Mouse (Mus musculus): ENCODE results near the gene Polr1a. TPM values are rescaled to one million over a fixed set of nuclear protein-coding genes. Genes with fewer than 3 reads are reported as not detected.
A peak's percentile ranks its signal among the peaks of the same experiment; 100 is the strongest.

Polr1a gene
- 39.6 TPM for polyA plus RNA-seq (2021)

- ChIA-PET POLR2A (no interaction called here), CTCF (interaction anchor here (1.1 kb wide), 1 partner anchor 8 kb away, joined by 3 read pairs; no protein-coding TSS in a partner anchor)
- peak; percentile 88 for ATAC-seq
- DNase-seq (ENCODE audit: low read depth, low spot score) = peak; percentile 90
- no peaks in the 10 kb centered on the region for H3K27me3 ChIP-seq
- no peak for TF ChIP-seq CTCF (IDR thresholded peaks at IDR 0.05)
- in situ Hi-C loops (cut with MboI; ENCODE audit: low pct_unique_long_range_greater_than_20kb) = no loop called here
Observed at GRCm38 (mm10) chr6:71908481-71909381, at the start of gene Polr1a, which contains the start of gene Ptcd3. Gene Polr1a, plus strand, starts transcription at chr6:71909053. Gene Ptcd3, minus strand, starts transcription at chr6:71908750.

- TF ChIP-seq CTCF (IDR thresholded peaks at IDR 0.05) = no peak
- H3K27me3 ChIP-seq = no peaks in the 10 kb centered on the region
- in situ Hi-C loops (cut with MboI; ENCODE audit: low pct_unique_long_range_greater_than_20kb) = no loop called here
- ChIA-PET CTCF (interaction anchor here (1.2 to 3.1 kb wide), 3 partner anchors 9 to 14 kb away, joined by 3 to 8 read pairs (median 4); no protein-coding TSS in a partner anchor), POLR2A (no interaction called here)
- ATAC-seq = no peak
- no peak for DNase-seq (ENCODE audit: low read depth, low spot score)
Observed at GRCm38 (mm10) chr6:71867751-71868150, 41.1 kb upstream of the Polr1a start.

- POLR2A ChIA-PET = no interaction called here
- no peak for ATAC-seq
- CTCF ChIA-PET = interaction anchor here (1.0 to 3.1 kb wide), 3 partner anchors 10 to 20 kb away, joined by 4 to 8 read pairs (median 4); no protein-coding TSS in a partner anchor
- DNase-seq (ENCODE audit: low read depth, low spot score) = no peak
- no peaks in the 10 kb centered on the region for H3K27me3 ChIP-seq
- TF ChIP-seq CTCF (IDR thresholded peaks at IDR 0.05) = peak; percentile 35
- in situ Hi-C loops (cut with MboI; ENCODE audit: low pct_unique_long_range_greater_than_20kb) = no loop called here
Observed at GRCm38 (mm10) chr6:71868809-71869208, 40.0 kb upstream of the Polr1a start.

GRCm38 (mm10) chr6:71871396-71871795 lies 37.5 kb upstream of the Polr1a start:
- POLR2A ChIA-PET = no interaction called here
- no peak for TF ChIP-seq CTCF (IDR thresholded peaks at IDR 0.05)

GRCm38 (mm10) chr6:71877965-71878760 lies 30.7 kb upstream of the Polr1a start:
- POLR2A ChIA-PET = no interaction called here
- DNase-seq (ENCODE audit: low read depth, low spot score) = no peak
- H3K27me3 ChIP-seq = no peaks in the 10 kb centered on the region
- in situ Hi-C loops (cut with MboI; ENCODE audit: low pct_unique_long_range_greater_than_20kb) = no loop called here
- no peak for TF ChIP-seq CTCF (IDR thresholded peaks at IDR 0.05)
- no peak for ATAC-seq
- CTCF ChIA-PET = interaction anchor here (1.1 to 1.2 kb wide), 2 partner anchors 8 to 10 kb away, joined by 3 to 4 read pairs; no protein-coding TSS in a partner anchor

More at GRCm38 (mm10) chr6:71871396-71871795, 37.5 kb upstream of the Polr1a start:
- ATAC-seq = no peak
- CTCF ChIA-PET = no interaction called here
- no peaks in the 10 kb centered on the region for H3K27me3 ChIP-seq
- DNase-seq (ENCODE audit: low read depth, low spot score) = no peak
- in situ Hi-C loops (cut with MboI; ENCODE audit: low pct_unique_long_range_greater_than_20kb) = no loop called here

GRCm38 (mm10) chr6:71893263-71893662 lies 15.6 kb upstream of the Polr1a start:
- ATAC-seq (no peak), DNase-seq (ENCODE audit: low read depth, low spot score) (no peak)
- CTCF ChIA-PET = interaction anchor here (1.0 kb wide), 1 partner anchor 10 kb away, joined by 3 read pairs; no protein-coding TSS in a partner anchor
- TF ChIP-seq CTCF (IDR thresholded peaks at IDR 0.05) = no peak
- H3K27me3 ChIP-seq = no peaks in the 10 kb centered on the region
- in situ Hi-C loops (cut with MboI; ENCODE audit: low pct_unique_long_range_greater_than_20kb) = no loop called here
- POLR2A ChIA-PET = no interaction called here

GRCm38 (mm10) chr6:71907702-71908235 lies 1.1 kb upstream of the Polr1a start:
- TF ChIP-seq CTCF (IDR thresholded peaks at IDR 0.05) = no peak
- ATAC-seq = no peak
- H3K27me3 ChIP-seq = no peaks in the 10 kb centered on the region
- CTCF ChIA-PET = interaction anchor here (0.9 to 1.1 kb wide), 2 partner anchors 9 to 257 kb away, joined by 3 read pairs; no protein-coding TSS in a partner anchor
- POLR2A ChIA-PET = interaction anchor here (0.6 kb wide), 1 partner anchor 13 kb away, joined by 3 read pairs; no protein-coding TSS in a partner anchor
- in situ Hi-C loops (cut with MboI; ENCODE audit: low pct_unique_long_range_greater_than_20kb) = no loop called here
- DNase-seq (ENCODE audit: low read depth, low spot score) = no peak

GRCm38 (mm10) chr6:71909384-71909783 lies 531 bp downstream of the Polr1a start:
- DNase-seq (ENCODE audit: low read depth, low spot score) = no peak
- no peaks in the 10 kb centered on the region for H3K27me3 ChIP-seq
- CTCF ChIA-PET = no interaction called here
- peak; percentile 26 for ATAC-seq
- in situ Hi-C loops (cut with MboI; ENCODE audit: low pct_unique_long_range_greater_than_20kb) = no loop called here
- POLR2A ChIA-PET = no interaction called here
- TF ChIP-seq CTCF (IDR thresholded peaks at IDR 0.05) = no peak

GRCm38 (mm10) chr6:71909840-71910239 lies 987 bp downstream of the Polr1a start:
- CTCF ChIA-PET = no interaction called here

More at GRCm38 (mm10) chr6:71909840-71910239, 987 bp downstream of the Polr1a start:
- ATAC-seq (peak; percentile 26), DNase-seq (ENCODE audit: low read depth, low spot score) (no peak)
- POLR2A ChIA-PET = no interaction called here
- in situ Hi-C loops (cut with MboI; ENCODE audit: low pct_unique_long_range_greater_than_20kb) = no loop called here
- no peaks in the 10 kb centered on the region for H3K27me3 ChIP-seq
- TF ChIP-seq CTCF (IDR thresholded peaks at IDR 0.05) = no peak
